Mouse (Mus musculus) cerebellum, adult 2 months (tissue): ENCODE measurements at regions not wholly inside any gene's neighbourhood (a gene's known extent, or its start where the extent isn't known, plus 50 kb on each side); places are given as distances from the start of the nearest gene placed in this dataset.

ENCODE experiments used
- CTCF ChIP-seq: fragments of 200-500 bp; IDR thresholded peaks from 2 replicates; pipeline ENCODE4 v1.5.1; 2011; ENCODE audit warnings: low read depth, mild to moderate bottlenecking, control low read depth, low read length, moderate library complexity, borderline replicate concordance; ENCODE audit not compliant: insufficient read depth
- POLR2A ChIP-seq: fragments of 200-500 bp; IDR thresholded peaks from 2 replicates; pipeline ENCODE4 v1.6.1; 2011; ENCODE audit warnings: low read length, control low read depth, borderline replicate concordance; ENCODE audit not compliant: insufficient read depth

- TF ChIP-seq CTCF (no peak), POLR2A (no peak)
These were observed 296.6 kb upstream of the Gm15217 start for GRCm38 (mm10) chr14:46082646-46083045.
